Mouse (Mus musculus) B cell, adult 2 months (primary cell): ENCODE results near the gene Rabl2.

Source experiments
- DNase-seq, 2 experiments: peaks; one replicate each; pipeline ENCODE4 v3.0.0; 2022

Rabl2 gene

DNA sequence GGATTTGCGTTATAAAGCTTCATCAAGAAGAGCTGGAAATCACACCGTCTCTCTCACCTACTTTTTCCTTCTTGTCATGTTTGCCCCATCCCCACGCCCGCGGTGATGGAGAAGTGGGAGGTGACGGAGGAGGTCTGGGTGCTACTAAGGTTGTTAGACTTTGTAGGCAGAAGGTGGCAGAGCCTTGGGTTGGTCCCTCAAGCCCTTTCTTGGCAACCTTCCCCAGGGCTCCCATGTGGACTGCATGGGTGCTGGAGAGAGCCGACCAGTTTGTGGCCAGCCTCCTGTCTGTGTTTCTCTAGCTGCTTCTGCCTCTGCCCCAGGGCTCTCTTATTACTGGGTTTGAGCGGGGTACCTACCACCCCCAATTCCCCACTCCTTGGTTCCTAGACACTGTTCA is 41.2 kb downstream of the Rabl2 start:
- DNase-seq, result no peak

DNA sequence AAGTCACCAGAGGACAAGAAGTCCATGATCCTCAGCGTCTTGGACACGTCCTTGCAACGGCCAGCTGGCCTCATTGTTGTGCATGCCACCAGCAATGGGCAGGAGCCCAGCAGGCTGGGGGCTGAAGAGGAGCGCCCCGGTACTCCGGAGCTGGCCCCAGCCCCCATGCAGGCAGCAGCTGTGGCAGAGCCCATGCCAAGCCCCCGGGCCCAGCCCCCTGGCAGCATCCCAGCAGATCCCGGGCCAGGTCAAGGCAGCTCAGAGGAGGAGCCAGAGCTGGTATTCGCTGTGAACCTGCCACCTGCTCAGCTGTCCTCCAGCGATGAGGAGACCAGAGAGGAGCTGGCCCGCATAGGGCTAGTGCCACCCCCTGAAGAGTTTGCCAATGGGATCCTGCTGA is 42.9 kb downstream of the Rabl2 start:
- no peak for DNase-seq

DNA sequence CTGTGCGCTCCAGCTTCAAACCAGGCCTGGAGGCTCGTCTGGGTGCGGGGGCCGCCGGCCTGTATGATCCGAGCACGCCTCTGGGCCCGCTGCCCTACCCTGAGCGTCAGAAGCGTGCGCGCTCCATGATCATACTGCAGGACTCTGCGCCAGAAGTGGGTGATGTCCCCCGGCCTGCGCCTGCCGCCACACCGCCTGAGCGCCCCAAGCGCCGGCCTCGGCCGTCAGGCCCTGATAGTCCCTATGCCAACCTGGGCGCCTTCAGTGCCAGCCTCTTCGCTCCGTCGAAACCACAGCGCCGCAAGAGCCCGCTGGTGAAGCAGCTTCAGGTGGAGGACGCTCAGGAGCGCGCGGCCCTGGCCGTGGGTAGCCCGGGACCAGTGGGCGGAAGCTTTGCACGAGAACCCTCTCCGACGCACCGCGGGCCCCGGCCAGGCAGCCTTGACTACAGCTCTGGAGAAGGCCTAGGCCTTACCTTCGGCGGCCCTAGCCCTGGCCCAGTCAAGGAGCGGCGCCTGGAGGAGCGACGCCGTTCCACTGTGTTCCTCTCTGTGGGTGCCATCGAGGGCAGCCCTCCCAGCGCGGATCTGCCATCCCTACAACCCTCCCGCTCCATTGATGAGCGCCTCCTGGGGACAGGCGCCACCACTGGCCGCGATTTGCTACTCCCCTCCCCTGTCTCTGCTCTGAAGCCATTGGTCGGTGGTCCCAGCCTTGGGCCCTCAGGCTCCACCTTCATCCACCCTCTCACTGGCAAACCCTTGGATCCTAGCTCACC is 43.7 kb downstream of the Rabl2 start:
- no peak for DNase-seq

DNA sequence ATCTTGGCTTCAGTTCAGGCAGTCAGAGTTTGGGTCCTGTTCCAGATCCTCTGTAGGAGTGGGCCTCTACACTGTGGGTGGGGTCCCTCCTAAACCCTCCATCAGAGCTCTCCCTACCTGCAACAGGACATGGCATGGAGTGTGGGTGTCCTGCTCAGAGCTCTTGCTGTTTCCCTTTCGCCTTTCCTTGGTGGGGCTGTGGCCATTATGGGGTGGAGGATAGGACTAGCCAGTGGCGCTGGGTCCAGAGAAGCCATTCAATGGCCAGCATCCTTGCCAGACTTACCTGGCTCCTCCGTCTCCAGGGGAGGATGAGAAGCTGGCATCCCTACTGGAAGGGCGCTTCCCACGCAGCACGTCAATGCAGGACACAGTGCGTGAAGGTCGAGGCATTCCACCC is 44.4 kb downstream of the Rabl2 start:
- DNase-seq, result no peak

DNA sequence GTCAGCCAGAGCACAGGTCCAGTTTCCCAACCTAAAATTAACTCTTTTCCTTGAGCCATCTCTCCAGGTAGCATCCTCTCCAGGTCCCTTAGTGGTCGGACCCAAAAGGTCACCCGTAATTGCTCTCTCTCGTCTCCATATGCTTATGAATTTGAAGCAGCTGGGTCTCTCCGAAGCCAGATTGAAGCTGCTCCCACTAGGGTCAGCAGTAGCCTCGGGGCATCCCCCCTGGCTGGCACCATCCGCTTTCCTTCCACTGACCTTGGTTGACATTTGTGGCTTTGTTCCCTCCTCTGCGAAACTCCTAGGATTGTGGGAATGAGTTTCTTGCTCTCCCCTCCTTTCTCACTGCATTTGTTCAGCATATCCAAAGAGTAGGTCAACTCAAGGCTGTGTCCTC is 47.6 kb downstream of the Rabl2 start:
- no peak for DNase-seq

DNA sequence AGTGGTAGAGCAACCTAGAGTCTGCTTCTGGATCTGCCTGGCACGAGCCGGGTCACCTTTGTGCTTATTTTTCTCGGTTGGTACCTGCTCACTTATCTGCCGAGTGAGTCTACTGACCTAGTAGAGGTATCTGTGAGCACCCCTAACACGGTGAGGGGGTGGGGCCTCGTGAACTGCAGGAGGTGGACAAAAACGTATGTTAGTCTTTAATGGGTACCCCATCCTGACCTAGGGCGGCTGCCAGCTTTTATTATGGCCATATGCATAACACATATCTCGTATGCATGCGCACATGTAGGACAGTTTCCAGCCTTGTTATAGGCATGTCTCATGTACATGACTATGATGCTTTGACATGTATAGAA is 57.9 kb downstream of the Rabl2 start:
- no peak for DNase-seq

DNA sequence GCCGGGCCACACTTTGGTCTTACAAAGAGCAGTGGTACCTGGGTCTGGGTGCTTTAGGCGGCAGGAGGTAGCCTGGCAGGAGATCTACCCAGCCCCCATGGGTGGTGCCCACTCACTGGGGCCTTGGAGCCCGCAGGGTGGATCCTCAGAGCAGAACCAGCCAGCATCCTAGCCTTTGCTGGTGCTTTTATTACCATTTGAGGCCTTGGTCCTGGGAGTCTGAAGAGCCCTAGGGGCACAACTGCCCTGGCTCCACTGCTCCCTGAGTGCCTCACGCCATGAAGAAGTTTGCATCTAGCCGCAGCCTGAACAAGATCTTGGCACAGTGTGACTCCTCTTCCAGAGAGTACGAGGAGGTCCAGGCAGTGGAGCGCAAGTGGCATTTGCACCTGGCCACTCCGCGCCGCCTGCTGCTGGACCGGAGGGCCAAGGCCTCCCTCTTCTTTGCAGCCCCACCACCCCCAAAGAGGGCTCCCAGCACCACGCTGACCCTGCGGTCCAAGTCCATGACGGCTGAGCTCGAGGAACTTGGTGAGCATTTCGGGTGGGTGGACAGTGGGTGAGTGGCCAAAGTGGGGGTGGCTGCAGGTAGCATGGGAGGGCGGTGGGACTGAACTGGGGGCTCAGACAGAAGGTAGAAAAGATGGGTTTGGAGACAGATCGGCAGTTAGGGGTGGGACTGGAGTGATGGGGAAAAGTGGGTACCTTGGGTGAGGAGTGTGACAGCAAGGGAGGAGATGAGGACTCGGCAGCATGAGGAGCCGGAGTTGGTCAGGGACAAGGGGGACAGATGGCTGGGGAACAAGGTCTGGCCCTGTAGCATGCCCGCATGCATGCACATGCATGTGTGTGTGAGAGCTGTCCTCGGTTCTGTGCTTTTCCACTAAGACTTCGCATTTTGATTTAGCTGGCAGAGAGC is 58.5 kb downstream of the Rabl2 start:
- no peak for DNase-seq
